Mouse (Mus musculus) spleen, adult 2 months (tissue): ENCODE measurements around the gene Rims3.

Experiments used
- CTCF ChIP-seq: fragments of 200-500 bp; IDR thresholded peaks from 2 replicates; pipeline ENCODE4 v1.5.1; 2011; ENCODE audit warnings: mild to moderate bottlenecking, inconsistent platforms; ENCODE audit not compliant: insufficient read depth, insufficient read length, insufficient replicate concordance; ENCODE audit errors: extremely low read depth
- POLR2A ChIP-seq: fragments of 200-500 bp; IDR thresholded peaks from 2 replicates; pipeline ENCODE4 v1.6.1; 2011; ENCODE audit warnings: low read depth, low read length, inconsistent platforms

- TF ChIP-seq CTCF (no peak), POLR2A (no peak)
Observed at GRCm38 (mm10) chr4:120921461-120921860, 66.8 kb downstream of the Rims3 start.
